Mouse (Mus musculus): ENCODE results near the gene BC051019.

BC051019 gene

DNA sequence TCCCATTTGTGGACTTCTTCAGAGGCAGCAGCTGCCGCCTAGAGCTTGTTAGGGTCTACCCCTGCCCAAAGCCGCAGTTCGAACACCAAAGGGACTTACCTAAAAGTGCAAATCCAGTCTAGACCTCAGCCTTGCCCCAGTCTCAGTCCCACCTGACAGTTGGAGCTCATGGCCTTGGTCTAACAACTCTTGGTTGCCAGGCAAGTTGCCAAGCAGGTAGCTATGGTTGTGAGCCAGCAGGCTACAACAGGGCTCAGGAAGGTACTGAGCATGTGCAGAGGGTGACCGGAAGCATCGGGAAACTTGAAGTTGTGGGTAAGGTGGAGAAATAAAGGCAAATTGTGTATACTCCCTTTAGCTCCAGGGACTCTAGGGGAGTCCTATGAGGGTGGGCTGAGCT is at the start of gene BC051019:
TSS of gene BC051019 (minus strand) at position 154 of the 400 bp plus-strand sequence.
- DNase-seq (ENCODE audit: low spot score in 2 of 2) = no peak

DNA sequence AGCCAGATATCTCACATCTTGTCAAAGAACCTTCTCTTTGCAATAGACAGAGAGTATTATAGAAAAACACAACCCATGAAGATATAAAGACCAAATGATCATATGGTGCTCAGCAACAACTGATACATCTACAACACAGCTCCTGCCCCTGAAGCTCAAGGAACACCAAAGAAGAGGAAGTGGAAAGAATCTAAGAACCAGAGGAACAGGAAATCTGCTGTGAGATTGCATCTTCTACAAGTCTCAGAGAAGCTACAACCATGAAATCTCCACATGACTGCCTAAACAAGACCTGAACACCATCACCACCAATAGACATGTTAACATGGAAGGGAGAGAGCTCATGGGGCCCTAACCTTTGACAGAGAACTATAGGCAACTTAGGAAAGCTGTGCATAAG is 48.6 kb upstream of the BC051019 start:
- DNase-seq (ENCODE audit: low spot score in 2 of 2) = no peak

DNA sequence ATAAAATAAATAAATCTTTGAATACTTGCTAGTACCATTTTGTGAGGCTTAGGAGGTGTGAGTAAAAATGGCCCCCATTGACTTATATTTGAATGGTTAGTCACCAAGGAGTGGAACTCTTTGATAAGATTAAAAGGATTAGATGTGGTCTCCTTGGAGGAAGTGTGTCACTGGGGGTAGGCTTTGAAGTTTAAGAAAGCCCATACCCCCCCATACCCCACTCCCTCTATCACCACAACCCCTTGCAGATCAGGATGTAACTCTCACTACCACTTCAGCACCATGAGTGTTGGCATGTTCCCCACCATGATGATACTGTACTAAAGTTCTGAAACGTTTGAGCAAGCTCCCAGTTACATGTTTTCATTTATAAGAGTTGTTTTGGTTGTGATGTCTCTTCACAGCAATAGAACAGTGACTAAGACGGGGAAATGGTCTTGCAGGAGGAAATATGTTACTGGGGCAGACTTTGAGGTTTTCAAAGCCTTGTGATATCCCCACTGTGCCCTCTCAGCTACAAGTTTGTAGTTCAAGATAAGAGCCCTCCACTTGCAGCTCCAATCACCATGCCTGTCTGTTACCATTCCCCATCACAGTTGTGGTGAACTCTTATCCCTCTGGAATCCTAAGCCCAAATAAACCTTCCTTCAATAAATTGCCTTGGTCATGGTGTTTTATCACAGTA is 45.2 kb upstream of the BC051019 start:
- DNase-seq (ENCODE audit: low spot score in 2 of 2) = no peak

DNA sequence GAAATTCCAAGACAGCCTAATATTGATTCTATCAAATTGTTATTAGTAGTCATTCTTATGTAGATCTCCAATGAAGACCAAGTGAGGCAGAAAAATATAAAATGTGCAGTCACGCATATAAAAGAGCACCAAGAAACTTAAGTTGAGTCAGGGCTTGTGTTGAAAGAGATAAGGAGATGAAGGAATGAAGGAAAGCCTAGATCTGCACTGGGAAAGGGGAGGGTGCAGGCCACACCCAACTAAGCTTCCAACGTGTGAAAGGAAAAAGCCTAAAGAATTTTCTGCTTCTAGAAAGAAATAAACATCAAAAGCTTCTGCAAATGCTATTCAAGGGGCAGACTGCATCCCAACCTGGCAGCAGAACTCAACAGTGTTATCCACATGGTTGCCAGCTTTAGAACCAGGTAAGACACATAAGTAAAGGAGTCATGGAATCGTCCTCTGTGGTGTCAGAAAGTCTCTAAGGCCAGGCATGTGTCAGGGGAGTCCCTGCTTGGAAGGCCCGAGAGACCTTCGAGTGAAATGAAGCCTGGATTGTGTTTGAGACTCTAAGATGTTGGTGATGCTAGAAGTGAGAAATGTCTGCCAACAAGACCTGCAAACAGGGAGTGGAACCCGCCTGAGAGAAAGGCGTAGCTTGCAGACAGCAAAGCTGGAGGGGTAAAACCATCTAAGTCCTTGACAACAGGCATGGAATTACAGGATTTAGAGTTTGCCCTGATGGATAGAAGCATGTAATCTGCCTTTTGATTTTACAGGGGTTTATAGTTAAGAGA is 44.1 kb upstream of the BC051019 start:
- DNase-seq (ENCODE audit: low spot score in 2 of 2) = no peak

DNA sequence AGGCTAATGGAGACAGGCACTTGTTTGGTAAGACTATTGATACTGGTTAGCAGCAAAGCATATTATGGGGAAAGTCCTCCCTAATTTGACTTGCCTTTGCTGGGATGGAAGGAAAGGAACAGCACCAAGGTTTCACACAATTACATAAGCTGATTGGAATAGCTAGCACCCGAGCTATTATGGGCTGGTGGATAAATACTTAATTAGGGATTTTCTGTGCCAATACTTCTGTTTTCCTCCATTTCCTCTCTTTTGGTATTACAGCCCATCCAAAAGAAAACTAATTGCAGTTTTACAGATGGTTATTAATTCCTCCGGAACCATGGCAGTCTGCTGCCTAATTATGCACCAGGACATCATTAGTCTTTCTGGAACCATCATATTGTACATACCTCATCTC is 40.4 kb upstream of the BC051019 start:
- no peak for DNase-seq (ENCODE audit: low spot score in 2 of 2)

DNA sequence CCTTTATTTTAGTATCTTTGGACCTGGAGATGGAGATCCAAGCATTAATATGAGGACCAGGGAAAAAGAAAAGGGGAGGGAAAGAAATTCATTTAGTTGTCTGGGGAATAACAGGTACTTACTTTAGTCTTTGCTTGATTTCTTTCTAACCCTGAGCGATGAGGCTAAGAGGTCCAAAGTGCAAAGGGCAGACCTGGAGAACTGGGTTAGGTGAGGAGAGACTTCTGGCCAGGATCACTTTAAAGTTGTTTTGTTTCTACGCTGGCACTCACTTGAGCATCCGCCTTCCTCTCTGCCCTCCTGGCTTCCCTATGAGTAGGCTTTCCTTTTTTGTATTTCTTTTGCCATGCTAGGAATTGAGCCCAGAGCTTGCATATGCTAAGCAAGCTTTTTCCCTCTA is 32.6 kb upstream of the BC051019 start:
- no peak for DNase-seq (ENCODE audit: low spot score in 2 of 2)

DNA sequence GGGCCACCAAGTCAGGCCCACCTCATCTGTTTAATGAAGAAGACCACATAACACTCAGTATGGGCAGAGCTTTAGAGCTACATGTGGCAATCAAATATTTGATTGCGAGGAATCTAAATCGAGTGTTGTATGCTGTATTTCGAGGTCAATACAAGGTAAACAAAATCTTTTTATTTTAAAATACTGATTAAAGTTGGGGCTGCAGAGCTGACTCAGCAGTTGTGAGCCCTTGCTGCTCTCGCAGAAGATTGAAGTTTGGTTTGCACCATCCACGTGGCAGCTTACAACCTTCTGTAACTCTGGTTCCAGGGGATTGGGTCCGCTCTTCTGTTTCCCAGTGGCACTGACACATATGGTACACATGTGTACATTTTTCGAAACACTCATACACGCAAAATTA is 30.4 kb upstream of the BC051019 start:
- no peak for DNase-seq (ENCODE audit: low spot score in 2 of 2)

DNA sequence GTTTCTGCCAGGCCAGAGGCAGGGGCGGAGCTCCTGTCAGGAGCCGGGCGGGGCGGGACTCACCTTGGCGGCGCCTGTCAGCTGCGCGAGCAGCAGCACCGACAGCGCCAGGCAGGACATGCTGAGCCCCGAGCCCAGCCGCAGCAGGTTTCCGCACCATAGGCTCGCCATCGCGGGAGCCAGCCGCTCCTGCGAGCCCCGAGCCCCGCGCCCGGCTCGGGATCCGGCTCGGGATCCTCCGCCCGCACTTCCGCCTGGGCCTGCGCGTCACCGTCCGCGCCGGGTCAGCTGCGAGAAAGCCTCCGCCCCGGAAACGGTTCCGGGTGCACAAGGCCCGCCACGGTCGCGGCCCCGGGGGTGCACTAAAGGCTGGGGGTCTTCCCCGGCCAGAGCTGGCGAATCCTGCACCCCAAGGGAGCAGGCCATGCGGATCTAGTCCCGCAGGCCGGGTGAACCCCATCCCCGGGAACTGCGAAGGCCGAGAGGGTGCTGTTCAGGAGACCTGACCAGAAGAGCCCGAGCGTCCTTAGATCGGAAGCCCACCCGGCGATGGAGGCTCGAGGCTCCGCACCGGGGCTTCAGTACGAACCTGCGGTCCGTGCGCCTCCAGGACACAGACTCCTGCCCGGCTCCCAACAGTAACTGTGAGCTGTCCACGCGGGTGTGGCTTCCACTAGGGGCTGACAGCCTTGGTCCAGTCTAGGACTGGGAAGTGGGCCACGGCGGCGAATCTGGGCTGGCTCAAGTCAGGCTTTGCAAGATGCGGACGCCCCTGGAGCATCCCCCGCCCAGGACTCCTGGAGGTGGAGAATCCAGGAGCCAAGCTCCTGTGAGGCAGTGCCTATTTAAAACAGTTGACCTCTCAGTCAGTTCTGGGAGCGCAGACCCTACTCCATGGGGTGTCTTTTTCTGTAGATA is 28.6 kb upstream of the BC051019 start, which contains the start of gene Tmem9b:
TSS of gene Tmem9b (minus strand) at position 868 of the 918 bp plus-strand sequence.
- DNase-seq (ENCODE audit: low spot score in 2 of 2) = peak; percentile 58 to 74

DNA sequence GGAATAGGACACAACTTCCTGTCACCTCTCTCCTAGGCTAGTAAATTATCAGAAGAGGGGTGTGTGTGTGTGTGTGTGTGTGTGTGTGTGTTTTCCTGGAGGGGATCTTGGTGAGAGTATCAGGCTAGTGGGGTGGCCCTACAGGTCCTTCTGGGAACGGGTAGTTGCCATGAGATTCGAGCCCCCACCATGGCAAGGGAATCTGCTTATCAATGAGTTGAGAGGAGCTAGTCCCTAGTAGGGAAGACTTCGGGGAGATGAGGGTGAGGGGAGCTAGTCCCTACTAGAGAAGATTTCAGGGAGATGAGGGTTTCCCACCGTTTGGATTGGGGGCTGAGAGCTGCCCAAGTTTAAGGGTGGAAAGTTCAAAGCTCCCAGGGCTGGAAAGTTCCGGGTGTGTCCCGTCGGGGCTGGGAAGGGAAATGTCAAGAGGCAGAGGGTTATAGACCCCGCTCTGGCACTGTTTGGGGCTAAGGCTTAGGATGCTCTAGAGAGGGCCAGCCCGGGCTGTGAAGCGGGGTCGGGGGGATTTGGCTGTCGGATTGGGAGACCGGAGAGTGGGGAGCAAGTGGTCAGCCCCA is 27.9 kb upstream of the BC051019 start:
- DNase-seq (ENCODE audit: low spot score in 2 of 2) = no peak

DNA sequence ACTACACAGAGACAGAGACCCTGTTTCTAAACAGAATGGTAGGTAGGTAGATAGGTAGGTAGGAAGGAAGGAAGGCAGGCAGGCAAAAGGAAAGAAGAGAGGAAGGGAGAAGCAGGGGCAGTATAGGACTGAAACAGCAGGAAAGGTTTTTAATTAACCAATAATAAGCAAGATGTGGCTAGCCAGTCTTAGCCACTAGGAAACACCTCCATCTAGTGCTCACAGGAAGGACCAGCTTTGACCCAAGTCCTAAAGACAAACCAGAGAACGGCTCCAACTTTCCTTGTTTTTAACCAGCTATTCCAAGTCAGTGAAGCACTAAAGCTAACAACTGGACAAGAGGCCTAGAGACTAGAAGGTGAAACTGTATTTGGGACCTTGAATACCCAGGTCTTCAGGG is 24.1 kb upstream of the BC051019 start:
- DNase-seq (ENCODE audit: low spot score in 2 of 2) = no peak

DNA sequence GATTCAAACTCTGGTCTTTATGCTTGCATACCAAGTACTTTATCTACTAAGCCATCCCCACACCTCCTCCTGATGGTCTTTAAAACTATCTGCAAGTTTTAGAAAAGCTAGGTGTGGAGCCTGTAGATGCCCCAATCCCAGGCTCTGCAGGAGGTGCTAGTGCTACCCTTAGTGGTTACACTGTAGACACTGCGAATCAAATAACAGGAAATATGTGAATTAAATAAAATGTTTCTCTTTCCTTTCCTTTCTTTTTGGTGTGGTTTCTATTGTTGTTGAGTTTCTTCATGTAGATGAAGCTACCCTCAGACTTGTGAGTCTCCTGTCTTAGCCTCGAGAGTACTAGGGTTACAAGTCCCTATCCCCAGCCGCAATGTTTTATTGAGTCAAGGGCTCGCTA is 18.1 kb upstream of the BC051019 start:
- DNase-seq (ENCODE audit: low spot score in 2 of 2) = no peak

DNA sequence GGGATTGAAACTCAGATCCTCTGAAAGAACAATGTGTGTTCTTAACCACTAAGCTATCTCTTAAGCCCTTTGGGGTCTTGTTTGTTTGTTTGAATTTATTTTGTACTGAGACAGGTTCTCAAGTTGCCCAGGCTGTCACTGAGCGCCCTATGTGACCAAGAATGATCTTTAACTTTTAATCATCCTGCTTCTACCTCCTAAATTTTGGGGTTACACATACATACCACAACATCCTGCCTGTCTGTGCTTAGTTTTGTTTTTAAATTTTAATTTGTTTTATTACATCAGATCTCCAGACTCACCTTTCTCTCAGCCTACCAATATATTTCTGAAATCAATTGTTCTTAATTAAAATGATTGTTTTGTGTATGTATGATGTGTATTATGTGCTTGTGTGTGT is 17.4 kb upstream of the BC051019 start:
- no peak for DNase-seq (ENCODE audit: low spot score in 2 of 2)

DNA sequence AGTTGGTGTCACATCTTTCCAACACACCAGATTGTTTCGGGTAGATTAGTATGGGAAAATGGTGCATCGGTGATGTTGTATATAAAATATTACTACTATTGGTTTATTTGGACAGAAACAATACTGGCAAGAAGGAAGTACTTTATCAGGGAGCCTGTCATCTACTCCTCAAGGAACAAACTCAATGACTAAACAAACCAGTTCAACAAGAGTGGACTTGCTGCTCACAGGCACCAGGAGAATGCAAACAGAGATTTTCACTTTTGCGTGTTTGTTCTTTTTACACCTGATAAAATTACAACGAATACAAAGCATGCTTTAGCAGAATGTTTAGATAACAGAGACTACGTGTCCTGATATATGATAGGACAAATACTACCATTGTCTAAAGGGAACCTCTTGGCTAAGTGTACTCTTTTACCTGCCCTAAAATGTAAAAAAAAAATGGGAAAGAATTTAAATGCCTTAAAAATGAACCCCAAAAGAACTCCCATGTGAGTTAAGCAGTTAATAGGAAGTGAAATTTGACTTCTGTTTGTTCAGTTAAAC is 16.2 kb upstream of the BC051019 start:
- no peak for DNase-seq (ENCODE audit: low spot score in 2 of 2)

DNA sequence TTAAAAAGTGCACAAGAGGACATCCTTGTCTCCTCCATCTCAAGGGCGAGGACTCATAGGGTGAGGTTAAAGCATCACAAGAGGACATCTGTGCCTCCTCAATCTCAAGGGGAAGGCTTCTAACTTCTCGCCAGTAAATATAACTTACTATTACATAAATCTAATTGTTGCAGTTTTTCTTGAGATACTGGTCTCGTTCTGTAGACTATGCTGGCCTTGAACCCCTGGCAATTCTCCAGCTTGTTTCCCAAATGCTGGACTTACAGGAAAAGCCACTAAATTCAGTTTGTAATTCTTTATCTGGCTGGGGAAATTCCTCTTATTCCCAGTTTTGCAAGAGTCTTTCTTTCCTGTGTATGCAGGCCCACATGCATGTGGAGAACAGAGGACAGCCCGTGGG is 11.2 kb upstream of the BC051019 start:
- DNase-seq (ENCODE audit: low spot score in 2 of 2) = no peak

DNA sequence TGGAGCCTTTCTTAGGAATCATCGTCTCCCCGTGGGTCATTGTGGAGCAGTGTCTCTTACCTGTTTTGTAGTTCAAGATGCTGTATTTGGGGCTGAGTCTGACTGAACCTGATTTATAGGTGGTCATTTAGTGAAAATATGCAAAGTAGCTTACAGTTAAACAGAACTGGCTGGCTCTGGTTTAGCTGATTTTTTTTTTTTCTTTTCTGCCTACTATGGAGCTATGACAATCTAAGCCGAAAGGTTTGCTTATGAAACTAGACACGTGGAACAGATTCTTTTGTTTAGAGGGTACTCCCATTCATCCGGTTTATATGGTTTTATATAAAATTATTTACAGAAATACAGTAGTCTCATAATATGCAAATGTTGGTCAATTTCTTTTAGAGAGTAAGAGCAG is 8.0 kb upstream of the BC051019 start, which contains the start of gene Ascl3:
TSS of gene Ascl3 (minus strand) at position 101 of the 400 bp plus-strand sequence.
- no peak for DNase-seq (ENCODE audit: low spot score in 2 of 2)

DNA sequence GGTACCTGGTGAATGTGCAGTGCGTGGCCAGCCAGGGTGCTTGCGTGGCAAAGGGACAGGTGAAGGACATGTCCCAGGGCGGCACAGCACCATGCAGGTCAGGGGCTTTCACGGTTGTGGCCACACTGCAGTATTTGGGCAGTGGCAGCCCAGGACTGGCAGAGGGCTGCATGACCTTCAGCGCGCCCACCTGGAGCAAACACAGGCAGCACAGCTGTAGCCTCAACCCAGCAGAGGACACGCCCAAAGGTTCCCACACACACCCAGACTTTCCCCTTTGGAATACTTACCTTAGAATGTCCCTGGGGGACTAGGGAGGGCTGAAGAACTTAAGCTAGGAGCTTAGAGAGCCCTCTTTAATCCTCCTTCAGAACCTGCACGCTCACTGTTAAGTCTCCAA is 536 bp downstream of the BC051019 start:
- DNase-seq (ENCODE audit: low spot score in 2 of 2) = no peak

DNA sequence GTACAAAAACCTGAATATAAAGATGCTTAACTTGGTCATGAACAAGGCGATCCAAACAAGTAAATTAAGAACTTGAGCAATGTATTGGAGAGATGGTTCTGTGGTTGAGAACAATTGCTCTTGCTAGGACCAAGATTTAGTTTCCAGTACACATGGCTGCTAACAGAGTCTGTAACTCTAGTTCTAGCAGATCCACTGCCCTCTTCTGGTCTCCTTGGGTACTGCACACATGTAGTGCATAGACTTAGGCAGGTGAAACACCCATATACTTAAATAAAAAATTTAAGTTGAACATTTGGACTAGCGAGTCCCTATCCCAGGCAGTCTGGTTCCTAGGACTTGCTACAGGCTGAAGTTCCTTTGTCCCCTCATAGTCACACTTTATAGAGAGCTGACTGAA is 1.0 kb downstream of the BC051019 start:
- no peak for DNase-seq (ENCODE audit: low spot score in 2 of 2)

DNA sequence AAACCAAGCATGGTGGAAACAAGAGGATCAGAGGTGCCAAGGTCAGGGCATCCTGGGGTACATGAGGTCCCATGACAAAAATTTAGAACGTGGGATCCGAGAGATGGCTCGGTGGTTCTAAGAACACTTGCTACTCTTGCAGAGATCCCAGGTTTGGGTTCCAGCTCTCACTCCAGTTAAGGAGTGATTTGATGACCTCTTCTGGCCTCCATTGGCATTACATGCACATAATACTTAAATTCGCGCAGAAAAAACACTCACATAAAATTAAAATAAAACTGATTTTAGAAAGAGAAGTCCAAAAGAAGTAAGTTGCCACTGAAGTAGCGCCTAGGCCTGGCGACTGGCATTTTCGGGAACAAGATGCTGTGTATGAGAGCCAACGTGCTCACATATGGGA is 4.4 kb downstream of the BC051019 start:
- DNase-seq (ENCODE audit: low spot score in 2 of 2) = no peak

DNA sequence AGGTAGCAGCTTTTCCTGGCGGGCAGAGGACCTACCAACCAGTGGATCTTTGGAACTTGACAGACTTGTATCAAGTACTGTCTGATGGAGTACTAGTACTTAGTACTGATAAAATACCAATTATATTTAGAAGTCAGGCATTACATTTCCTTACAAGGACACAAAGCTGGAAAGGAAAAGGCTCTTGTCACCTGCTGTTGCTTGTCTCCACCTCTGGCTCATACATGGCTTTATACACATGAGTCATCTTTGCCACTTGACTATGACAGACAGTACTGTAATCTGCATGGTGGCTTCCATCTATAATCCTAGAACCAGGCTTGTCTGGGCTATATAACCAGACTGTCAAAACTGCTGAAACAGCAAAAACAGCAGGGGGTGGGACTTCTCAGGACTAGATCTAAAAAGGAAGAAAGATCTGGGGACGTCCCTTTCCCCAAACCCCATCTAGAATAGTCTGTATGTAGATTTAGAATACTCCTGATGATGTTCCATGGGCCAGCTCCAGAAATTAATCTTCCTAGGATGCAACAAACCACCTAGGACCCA is 10.1 kb downstream of the BC051019 start:
- DNase-seq (ENCODE audit: low spot score in 2 of 2) = no peak

DNA sequence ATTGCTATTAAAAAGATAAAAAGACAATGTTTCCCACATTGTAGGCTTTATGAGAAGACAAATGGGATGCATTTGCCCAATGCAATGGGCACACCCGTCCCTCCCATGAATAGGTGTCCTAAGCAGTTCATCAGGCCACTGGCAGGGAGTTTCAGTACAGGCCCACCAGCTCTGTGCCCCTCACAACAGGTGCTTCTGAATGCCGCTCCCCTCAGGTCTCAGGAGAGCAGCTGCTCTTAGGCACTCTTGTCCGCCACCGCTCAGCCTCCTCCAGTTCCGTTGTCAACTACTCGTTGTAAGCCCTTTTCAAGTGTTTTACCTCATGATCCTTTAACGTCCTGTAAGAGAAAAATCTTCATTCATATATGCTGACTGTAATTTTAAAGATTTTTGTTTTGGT is 11.5 kb downstream of the BC051019 start:
- no peak for DNase-seq (ENCODE audit: low spot score in 2 of 2)

DNA sequence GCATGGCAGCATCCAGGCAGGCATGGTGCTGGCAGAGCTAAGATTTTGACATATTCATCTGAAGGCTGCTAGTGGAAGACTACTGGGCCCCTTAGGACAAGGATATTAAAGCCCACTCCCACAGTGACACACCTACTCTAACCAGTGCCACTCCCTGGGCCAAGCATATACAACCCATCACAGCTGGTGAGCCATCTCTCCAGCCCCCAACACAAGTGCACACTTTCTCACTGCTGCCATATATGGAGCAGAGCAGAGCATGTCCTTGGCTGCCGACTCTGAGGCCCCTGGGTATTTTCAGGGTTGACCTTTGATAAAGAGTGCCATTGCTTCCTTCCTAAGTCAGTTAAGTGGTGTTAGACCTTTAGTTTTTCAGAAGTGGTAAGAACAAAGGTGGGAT is 13.6 kb downstream of the BC051019 start:
- DNase-seq (ENCODE audit: low spot score in 2 of 2) = no peak
